23 mouse cellular contexts compared by ENCODE assay signal in genomic region chr7:133508370-133509012, GRCm38 (mm10).
A peak's percentile ranks its signal among the peaks of the same experiment; 100 is the strongest.
DNase-seq lines count a peak whose midpoint lies in the region; ATAC-seq and TF ChIP-seq lines count a peak whose summit lies in the region.
"Had no signal": no experiment of that assay in that cellular context is flagged by ENCODE, and none has a peak within 500 bp of the region (broad histone marks: within the 10 kb centered on the region; RNA-seq: fewer than 3 reads in every experiment).

No protein-coding gene starts in this region.

- H3K4me1 ChIP-seq in kidney, postnatal 0 days (replicated peaks; ENCODE audit: insufficient read depth, low read length) = peaks cover 5% of the 10 kb centered on the region; the same call in 1 of the 2 replicates
- H3K4me1 ChIP-seq: heart, embryonic 10.5 days; heart, embryonic 15.5 days; liver, embryonic 12.5 days had no signal

- H3K9ac ChIP-seq in kidney, postnatal 0 days (ENCODE audit: low read depth, low read length) = no peak overlapping the region
- H3K9ac ChIP-seq: forebrain, embryonic 15.5 days; heart, embryonic 15.5 days; liver, embryonic 12.5 days; liver, postnatal 0 days; midbrain, embryonic 12.5 days; neural tube, embryonic 13.5 days had no signal

- no peak for TF ChIP-seq CTCF in kidney, postnatal 0 days (IDR thresholded peaks at IDR 0.05; ENCODE audit: low read depth)

- H3K36me3 ChIP-seq in kidney, postnatal 0 days (ENCODE audit: insufficient read depth, low read length) = no peaks in the 10 kb centered on the region
- H3K36me3 ChIP-seq: forebrain, embryonic 15.5 days; heart, embryonic 10.5 days; heart, embryonic 15.5 days; liver, embryonic 12.5 days; midbrain, embryonic 12.5 days; neural tube, embryonic 13.5 days had no signal

- DNase-seq in kidney, adult 11 months = peak; percentile 35
- DNase-seq in kidney, postnatal 10 days = no peak
- DNase-seq in brain, adult 2 months (ENCODE audit: low read depth, low spot score) = peak; percentile 22
- DNase-seq in forelimb bud, embryonic 11.5 days (ENCODE audit: low read depth, low spot score) = peak; percentile 55
- peak; percentile 31 for DNase-seq in kidney, postnatal 0 days (ENCODE audit: low spot score)
- no peak for DNase-seq in thymus, postnatal 4 days
- no peak for DNase-seq in cerebellum, adult 9-11 months
- DNase-seq in left cerebral cortex, postnatal 14 days (ENCODE audit: low spot score in 2 of 2) = no peak
- DNase-seq: adrenal gland, adult 8-10 months; B cell, adult 2 months; cerebellum, adult 11-12 months; cerebellum, postnatal 10 days; left cerebral cortex, postnatal 4 days; liver, postnatal 0 days; lung, postnatal 36 days had no signal

- H3K4me3 ChIP-seq in kidney, postnatal 0 days (replicated peaks; ENCODE audit: low read depth, low read length) = no peak overlapping the region
- H3K4me3 ChIP-seq: forebrain, embryonic 15.5 days; heart, embryonic 10.5 days; heart, embryonic 15.5 days; liver, embryonic 12.5 days; midbrain, embryonic 12.5 days; neural tube, embryonic 13.5 days had no signal

- peak; percentile 68; the same call in 1 of the 2 replicates for ATAC-seq in kidney, postnatal 0 days (replicated peaks; ENCODE audit: low FRiP score, low read depth)
- ATAC-seq: forebrain, embryonic 15.5 days; hindbrain, postnatal 0 days; intestine, postnatal 0 days; liver, embryonic 12.5 days; liver, postnatal 0 days had no signal

- H3K27ac ChIP-seq in kidney, postnatal 0 days = no peak overlapping the region
- H3K27ac ChIP-seq: forebrain, embryonic 15.5 days; heart, embryonic 10.5 days; heart, embryonic 15.5 days; hindbrain, postnatal 0 days; liver, embryonic 12.5 days; midbrain, embryonic 12.5 days had no signal

- no peaks in the 10 kb centered on the region for H3K9me3 ChIP-seq in kidney, postnatal 0 days (replicated peaks; ENCODE audit: low read length)
- H3K9me3 ChIP-seq: forebrain, embryonic 15.5 days; heart, embryonic 10.5 days; heart, embryonic 15.5 days; liver, embryonic 12.5 days; midbrain, embryonic 12.5 days; neural tube, embryonic 13.5 days had no signal

- 35% methylated on average over 11 of the region's 11 CpGs for WGBS in kidney, postnatal 0 days

- no peak overlapping the region for H3K4me2 ChIP-seq in kidney, postnatal 0 days (ENCODE audit: low read length)
- H3K4me2 ChIP-seq: forebrain, embryonic 15.5 days; heart, embryonic 15.5 days; liver, embryonic 12.5 days; midbrain, embryonic 12.5 days; neural tube, embryonic 13.5 days had no signal

- intact Hi-C loops in left cerebral cortex, postnatal 14 days (cut with DNase I) = no loop called here

- H3K27me3 ChIP-seq in kidney, postnatal 0 days (ENCODE audit: insufficient read depth, low read length) = no peaks in the 10 kb centered on the region
- H3K27me3 ChIP-seq: forebrain, embryonic 15.5 days; heart, embryonic 15.5 days; neural tube, embryonic 13.5 days had no signal

Comparison
In these comparisons a context has a peak if more than half of its experiments do, and no peak if none do; other contexts are left out.
1. DNase-seq: peak in kidney, adult 11 months (single experiment), brain, adult 2 months (single experiment), forelimb bud, embryonic 11.5 days (single experiment) and kidney, postnatal 0 days (single experiment); none in kidney, postnatal 10 days (single experiment), thymus, postnatal 4 days (single experiment), cerebellum, adult 9-11 months (single experiment) and left cerebral cortex, postnatal 14 days (0 of 2).